Mouse (Mus musculus) ES-E14 (cell line): ENCODE results near the gene Ywhag.

Source experiments
- CHD2 ChIP-seq: IDR thresholded peaks from 2 replicates; pipeline ENCODE4 v1.6.1; 2014; ENCODE audit warnings: mild to moderate bottlenecking, low read depth, low read length, inconsistent platforms
- HCFC1 ChIP-seq: IDR thresholded peaks from 2 replicates; pipeline ENCODE4 v1.6.1; 2012; ENCODE audit warnings: low read length, inconsistent platforms, borderline replicate concordance; ENCODE audit not compliant: insufficient read depth
- ZC3H11A ChIP-seq: IDR thresholded peaks from 2 replicates; pipeline ENCODE4 v1.6.1; 2012; ENCODE audit warnings: low read depth, mild to moderate bottlenecking, inconsistent platforms, low read length, borderline replicate concordance

GRCm38 (mm10) chr5:135935176-135935523 is 734 bp upstream of the Ywhag start:
- TF ChIP-seq HCFC1 (no peak), CHD2 (no peak), ZC3H11A (no peak)
